Mouse (Mus musculus) kidney, adult 2 months (tissue): Measurements from ENCODE around the gene Slc35a5. TPM values are rescaled to one million over a fixed set of nuclear protein-coding genes. Genes with fewer than 3 reads are reported as not detected.

Experiments used
- DNase-seq: peaks from one replicate; pipeline ENCODE4 v3.0.0; 2021
- H3K27ac ChIP-seq: fragments of 200-500 bp; 2 replicates; pipeline ENCODE4 v1.5.1; 2012; ENCODE audit warnings: low read depth, low read length, control low read depth, inconsistent platforms; ENCODE audit not compliant: insufficient read depth
- H3K27me3 ChIP-seq: fragments of 200-500 bp; replicated peaks from 2 replicates; pipeline ENCODE4 v1.6.1; 2012; ENCODE audit warnings: mild to moderate bottlenecking, moderate library complexity, low read length, inconsistent platforms; ENCODE audit not compliant: control insufficient read depth, insufficient read depth
- H3K36me3 ChIP-seq: fragments of 200-500 bp; 2 replicates; pipeline ENCODE4 v1.6.1; 2012; ENCODE audit warnings: mild to moderate bottlenecking, moderate library complexity, low read length, inconsistent platforms; ENCODE audit not compliant: control insufficient read depth, insufficient read depth
- H3K4me1 ChIP-seq: fragments of 200-500 bp; 2 replicates; pipeline ENCODE4 v1.6.1; 2011; ENCODE audit warnings: low read length; ENCODE audit not compliant: control insufficient read depth, insufficient read depth
- H3K4me3 ChIP-seq: fragments of 200-500 bp; 2 replicates; pipeline ENCODE4 v1.5.1; 2011; ENCODE audit warnings: mild to moderate bottlenecking, low read depth, low read length, control low read depth; ENCODE audit not compliant: insufficient read depth
- CTCF ChIP-seq: fragments of 200-500 bp; conservative IDR thresholded peaks from 2 replicates; pipeline ENCODE4 v1.5.1; 2011; ENCODE audit warnings: low read depth, mild to moderate bottlenecking, control low read depth, low read length, moderate library complexity, mixed read lengths; ENCODE audit not compliant: insufficient read depth, insufficient read length
- POLR2A ChIP-seq: fragments of 200-500 bp; IDR thresholded peaks from one replicate; pipeline ENCODE4 v1.6.1; 2011; ENCODE audit warnings: low read depth, low read length, control low read depth
- WGBS: fragments of 180-500 bp; shearing (Covaris S2); methylation state at CpG from one replicate; pipeline ENCODE4 v1.1.7; 2018; 5-methylcytosine and 5-hydroxymethylcytosine counted together
- polyA plus RNA-seq: library from polyadenylated mRNA; depleted of rRNA; stranded (reverse); fragments of >200 nt; gene quantifications from 2 replicates; pipeline ENCODE4 v1.2.3, GENCODE M21; 2012

Slc35a5 gene
- polyA plus RNA-seq, 1 experiment, result 24.9 TPM

GRCm38 (mm10) chr16:45178552-45178951 is 20.0 kb upstream of the Slc35a5 start:
- Histone ChIP-seq H3K36me3 (peaks cover 5% of the 10 kb centered on the region), H3K27ac (no peak overlapping the region; the same call in 1 of the 2 replicates), H3K4me3 (no peak overlapping the region), H3K4me1 (peaks cover 10% of the 10 kb centered on the region; the same call in 1 of the 2 replicates), H3K27me3 (no peaks in the 10 kb centered on the region)
- WGBS, result 54% methylated on average over 2 of the region's 2 CpGs
- peak; percentile 40 for DNase-seq
- no peak for TF ChIP-seq POLR2A
- TF ChIP-seq CTCF, result no peak

- H3K36me3 ChIP-seq, result no peaks in the 10 kb centered on the region
- peak overlapping the region; percentile 81 for H3K27ac ChIP-seq
- no peak for DNase-seq
- H3K4me1 ChIP-seq, result peaks cover 3% of the 10 kb centered on the region; the same call in 1 of the 2 replicates
- TF ChIP-seq POLR2A (no peak), CTCF (no peak)
- WGBS, result under 1% methylated on average over 11 of the region's 11 CpGs
- H3K4me3 ChIP-seq, result peak overlapping the region; percentile 82
- no peaks in the 10 kb centered on the region for H3K27me3 ChIP-seq
Measured at GRCm38 (mm10) chr16:45159389-45159716, 847 bp upstream of the Slc35a5 start.

GRCm38 (mm10) chr16:45158136-45158521 is 377 bp downstream of the Slc35a5 start:
- H3K4me1 ChIP-seq, result peaks cover 3% of the 10 kb centered on the region; the same call in 1 of the 2 replicates
- WGBS, result 1% methylated on average over 20 of the region's 20 CpGs
- DNase-seq, result peak; percentile 82
- peak overlapping the region; percentile 82 for H3K4me3 ChIP-seq
- no peaks in the 10 kb centered on the region for H3K36me3 ChIP-seq
- no peaks in the 10 kb centered on the region for H3K27me3 ChIP-seq
- H3K27ac ChIP-seq, result peak overlapping the region; percentile 84
- TF ChIP-seq POLR2A (no peak), CTCF (no peak)

GRCm38 (mm10) chr16:45154741-45155250 is 3.7 kb downstream of the Slc35a5 start:
- no peak for TF ChIP-seq CTCF
- TF ChIP-seq POLR2A, result no peak
- H3K4me3 ChIP-seq, result no peak overlapping the region
- H3K36me3 ChIP-seq, result peaks cover 2% of the 10 kb centered on the region
- H3K27ac ChIP-seq, result peak overlapping the region; percentile 20; the same call in 1 of the 2 replicates
- 44% methylated on average over 3 of the region's 3 CpGs for WGBS
- no peaks in the 10 kb centered on the region; the same call in 1 of the 2 replicates for H3K4me1 ChIP-seq
- peak; percentile 70 for DNase-seq
- no peaks in the 10 kb centered on the region for H3K27me3 ChIP-seq

- peaks cover 17% of the 10 kb centered on the region for H3K36me3 ChIP-seq
Measured at GRCm38 (mm10) chr16:45148488-45149082, 9.9 kb downstream of the Slc35a5 start.

GRCm38 (mm10) chr16:45145119-45145518 is 13.4 kb downstream of the Slc35a5 start:
- 94% methylated on average over 6 of the region's 6 CpGs for WGBS
- Histone ChIP-seq H3K27ac (no peak overlapping the region), H3K4me1 (no peaks in the 10 kb centered on the region), H3K36me3 (peaks cover 31% of the 10 kb centered on the region), H3K4me3 (no peak overlapping the region), H3K27me3 (no peaks in the 10 kb centered on the region)
- no peak for DNase-seq
- no peak for TF ChIP-seq CTCF
- no peak for TF ChIP-seq POLR2A

More at GRCm38 (mm10) chr16:45148488-45149082, 9.9 kb downstream of the Slc35a5 start:
- Histone ChIP-seq H3K4me3 (no peak overlapping the region), H3K27ac (no peak overlapping the region), H3K27me3 (no peaks in the 10 kb centered on the region), H3K4me1 (no peaks in the 10 kb centered on the region)
- no peak for DNase-seq
- no peak for TF ChIP-seq CTCF
- TF ChIP-seq POLR2A, result no peak
- WGBS, result 90% methylated on average over 10 of the region's 10 CpGs

- 92% methylated on average over 5 of the region's 5 CpGs for WGBS
- TF ChIP-seq CTCF (no peak), POLR2A (no peak)
- Histone ChIP-seq H3K36me3 (peaks cover 34% of the 10 kb centered on the region), H3K27me3 (no peaks in the 10 kb centered on the region), H3K4me1 (no peaks in the 10 kb centered on the region), H3K27ac (no peak overlapping the region), H3K4me3 (no peak overlapping the region)
- DNase-seq, result no peak
Measured at GRCm38 (mm10) chr16:45142565-45142964, 15.9 kb downstream of the Slc35a5 start.
